In genomic region chr13:54168675-54169074, GRCm38 (mm10) we compare ENCODE assay signal across 24 mouse cellular contexts. TPM values are rescaled to one million over a fixed set of nuclear protein-coding genes. Genes with fewer than 3 reads are reported as not detected.
DNase-seq lines count a peak whose midpoint lies in the region; ATAC-seq lines count a peak whose summit lies in the region.
"Had no signal": no experiment of that assay in that cellular context is flagged by ENCODE, and none has a peak within 500 bp of the region (broad histone marks: within the 10 kb centered on the region; RNA-seq: fewer than 3 reads in every experiment).

No protein-coding gene starts in this region.

- H3K27ac ChIP-seq in forebrain, embryonic 14.5 days (ENCODE audit: low read depth, low read length): no peak overlapping the region
- no peak overlapping the region for H3K27ac ChIP-seq in forebrain, embryonic 11.5 days (ENCODE audit: low read depth, low read length)
- no peak overlapping the region for H3K27ac ChIP-seq in midbrain, embryonic 11.5 days (ENCODE audit: low read depth, low read length)
- no peak overlapping the region for H3K27ac ChIP-seq in midbrain, embryonic 10.5 days (replicated peaks)
- H3K27ac ChIP-seq: embryonic facial prominence, embryonic 13.5 days; embryonic facial prominence, embryonic 15.5 days; forebrain, embryonic 10.5 days; forebrain, embryonic 13.5 days had no signal

- no peaks in the 10 kb centered on the region for H3K27me3 ChIP-seq in forebrain, embryonic 14.5 days (replicated peaks; ENCODE audit: control insufficient read depth, insufficient read depth, low read length)
- H3K27me3 ChIP-seq in forebrain, embryonic 11.5 days (ENCODE audit: control insufficient read depth, insufficient read depth, low read length): no peaks in the 10 kb centered on the region
- no peaks in the 10 kb centered on the region for H3K27me3 ChIP-seq in midbrain, embryonic 11.5 days (ENCODE audit: control insufficient read depth, insufficient read depth, low read length)
- H3K27me3 ChIP-seq in midbrain, embryonic 10.5 days (ENCODE audit: low read depth, poor library complexity, severe bottlenecking): no peaks in the 10 kb centered on the region
- H3K27me3 ChIP-seq: embryonic facial prominence, embryonic 13.5 days; forebrain, embryonic 13.5 days had no signal

- H3K36me3 ChIP-seq in forebrain, embryonic 14.5 days (ENCODE audit: control insufficient read depth, insufficient read depth, low read length): no peaks in the 10 kb centered on the region
- H3K36me3 ChIP-seq in forebrain, embryonic 11.5 days (ENCODE audit: control insufficient read depth, insufficient read depth, low read length): no peaks in the 10 kb centered on the region
- no peaks in the 10 kb centered on the region for H3K36me3 ChIP-seq in midbrain, embryonic 11.5 days (ENCODE audit: control insufficient read depth, insufficient read depth, low read length)
- H3K36me3 ChIP-seq in midbrain, embryonic 10.5 days: no peaks in the 10 kb centered on the region
- H3K36me3 ChIP-seq: embryonic facial prominence, embryonic 13.5 days; embryonic facial prominence, embryonic 15.5 days; forebrain, embryonic 10.5 days; G1E had no signal

- peak; percentile 25 for DNase-seq in forebrain, embryonic 14.5 days (ENCODE audit: low spot score)
- DNase-seq in forebrain, embryonic 11.5 days (ENCODE audit: low spot score): no peak
- peak; percentile 54 for DNase-seq in midbrain, embryonic 11.5 days (ENCODE audit: low spot score, missing footprints)
- no peak for DNase-seq in midbrain, embryonic 10.5 days (ENCODE audit: low spot score)
- DNase-seq in cerebellum, adult 18-20 months: no peak
- DNase-seq: adrenal gland, adult 8-10 months; adrenal gland, postnatal 14 days; adrenal gland, postnatal 36 days; B cell, adult 2 months; cerebellum, adult 11-12 months; cerebellum, adult 8-10 months; cerebellum, adult 9-11 months; cerebellum, postnatal 14 days; cerebellum, postnatal 36 days; embryo, embryonic 11 days had no signal

- no peak overlapping the region for H3K4me3 ChIP-seq in forebrain, embryonic 14.5 days (ENCODE audit: low read depth, low read length)
- no peak overlapping the region for H3K4me3 ChIP-seq in forebrain, embryonic 11.5 days (ENCODE audit: low read depth, low read length)
- H3K4me3 ChIP-seq in midbrain, embryonic 11.5 days (ENCODE audit: low read depth, low read length): no peak overlapping the region
- H3K4me3 ChIP-seq in midbrain, embryonic 10.5 days: no peak overlapping the region
- H3K4me3 ChIP-seq: embryonic facial prominence, embryonic 13.5 days; embryonic facial prominence, embryonic 15.5 days; erythroblast, embryonic 14.5 days; forebrain, embryonic 10.5 days; forebrain, embryonic 13.5 days had no signal

- no peaks in the 10 kb centered on the region for H3K9me3 ChIP-seq in forebrain, embryonic 14.5 days (replicated peaks; ENCODE audit: control insufficient read depth, low read length)
- no peaks in the 10 kb centered on the region for H3K9me3 ChIP-seq in forebrain, embryonic 11.5 days (ENCODE audit: control insufficient read depth, low read length)
- H3K9me3 ChIP-seq in midbrain, embryonic 11.5 days (ENCODE audit: control insufficient read depth, low read length): no peaks in the 10 kb centered on the region
- H3K9me3 ChIP-seq in midbrain, embryonic 10.5 days (replicated peaks): no peaks in the 10 kb centered on the region
- H3K9me3 ChIP-seq: embryonic facial prominence, embryonic 13.5 days; embryonic facial prominence, embryonic 15.5 days; forebrain, embryonic 10.5 days; forebrain, embryonic 13.5 days had no signal

- WGBS in forebrain, embryonic 14.5 days: 72% methylated on average over 8 of the region's 8 CpGs
- 90% methylated on average over 8 of the region's 8 CpGs for WGBS in forebrain, embryonic 11.5 days
- 89% methylated on average over 8 of the region's 8 CpGs for WGBS in midbrain, embryonic 11.5 days
- WGBS in midbrain, embryonic 10.5 days: 88% methylated on average over 8 of the region's 8 CpGs

- H3K9ac ChIP-seq in forebrain, embryonic 14.5 days (ENCODE audit: low read length): no peak overlapping the region
- no peak overlapping the region for H3K9ac ChIP-seq in forebrain, embryonic 11.5 days (ENCODE audit: low read length)
- no peak overlapping the region for H3K9ac ChIP-seq in midbrain, embryonic 11.5 days (ENCODE audit: low read length)
- H3K9ac ChIP-seq: embryonic facial prominence, embryonic 13.5 days; embryonic facial prominence, embryonic 15.5 days; forebrain, embryonic 13.5 days had no signal

- no peak for ATAC-seq in forebrain, embryonic 14.5 days
- no peak for ATAC-seq in forebrain, embryonic 11.5 days (replicated peaks; ENCODE audit: low FRiP score)
- ATAC-seq in midbrain, embryonic 11.5 days (ENCODE audit: low FRiP score): no peak
- ATAC-seq: activated CD4-positive, CD25-positive, alpha-beta regulatory T cell, adult 4 months; CD4-positive, CD25-positive, alpha-beta regulatory T cell, adult 4 months; forebrain, embryonic 13.5 days; Patski had no signal

- no peaks in the 10 kb centered on the region for H3K4me1 ChIP-seq in forebrain, embryonic 14.5 days (ENCODE audit: control insufficient read depth, insufficient read depth, low read length)
- H3K4me1 ChIP-seq in forebrain, embryonic 11.5 days (replicated peaks; ENCODE audit: control insufficient read depth, insufficient read depth, low read length): no peaks in the 10 kb centered on the region
- H3K4me1 ChIP-seq in midbrain, embryonic 11.5 days (ENCODE audit: control insufficient read depth, insufficient read depth, low read length): no peaks in the 10 kb centered on the region
- no peaks in the 10 kb centered on the region for H3K4me1 ChIP-seq in midbrain, embryonic 10.5 days
- H3K4me1 ChIP-seq: forebrain, embryonic 10.5 days; forebrain, embryonic 13.5 days had no signal

- H3K4me2 ChIP-seq in forebrain, embryonic 14.5 days (ENCODE audit: low read length): no peak overlapping the region
- H3K4me2 ChIP-seq in forebrain, embryonic 11.5 days (ENCODE audit: low read depth, low read length, severe bottlenecking): no peak overlapping the region
- no peak overlapping the region for H3K4me2 ChIP-seq in midbrain, embryonic 11.5 days
- H3K4me2 ChIP-seq: embryonic facial prominence, embryonic 13.5 days; embryonic facial prominence, embryonic 15.5 days; forebrain, embryonic 13.5 days had no signal

RNA-seq across cellular contexts. Expression of gene Hrh2, which starts 23.3 kb away (rescaled TPM):
- 0.42 and 0.48 TPM in 2 replicates for polyA plus RNA-seq in forebrain, embryonic 14.5 days (2014; fragmentation: Nextera tagmentation; extraction: Ambion mirVana)
- not detected in 2 replicates for polyA plus RNA-seq in forebrain, embryonic 11.5 days (2014; fragmentation: Nextera tagmentation; extraction: Ambion mirVana)
- polyA plus RNA-seq in midbrain, embryonic 11.5 days (2014; fragmentation: Nextera tagmentation; extraction: Ambion mirVana): 0.07 TPM in 1 of 2 replicates, not detected in the other
- polyA plus RNA-seq in midbrain, embryonic 10.5 days (2016; fragmentation: Nextera tagmentation; extraction: Ambion mirVana): 0.14 and 0.15 TPM in 2 replicates
- polyA plus RNA-seq: embryonic facial prominence, embryonic 13.5 days; erythroblast, embryonic 14.5 days; G1E; Patski had no signal

Comparison
In these comparisons a context has a peak if more than half of its experiments do, and no peak if none do; other contexts are left out.
1. DNase-seq: peak in forebrain, embryonic 14.5 days (single experiment) and midbrain, embryonic 11.5 days (single experiment); none in forebrain, embryonic 11.5 days (single experiment), midbrain, embryonic 10.5 days (single experiment) and cerebellum, adult 18-20 months (0 of 2).